Mouse (Mus musculus): Measurements from ENCODE around the gene Shisa7. TPM values are rescaled to one million over a fixed set of nuclear protein-coding genes. Genes with fewer than 3 reads are reported as not detected.
"Not testable (repeated sequence)": the region's sequence is repeated elsewhere in the genome, so short reads cannot be mapped to it uniquely, and the experiment has no call there.

Gene Shisa7
- polyA plus RNA-seq, 1 experiment: 14.1 TPM

GRCm38 (mm10) chr7:4830476-4830875 lies 14.0 kb downstream of the Shisa7 start:
- DNase-seq: no peak
- no peak overlapping the region for H3K27ac ChIP-seq (ENCODE audit: insufficient read depth, low read depth, low read length)
- TF ChIP-seq CTCF (conservative IDR thresholded peaks at IDR 0.05; ENCODE audit: insufficient read depth, insufficient read length, low read depth, low read length) (no peak), POLR2A (IDR thresholded peaks at IDR 0.05; ENCODE audit: low read depth, low read length) (no peak)
- no peaks in the 10 kb centered on the region for H3K36me3 ChIP-seq (ENCODE audit: control insufficient read depth, insufficient read depth, low read length)
- no peaks in the 10 kb centered on the region for H3K4me1 ChIP-seq (ENCODE audit: control insufficient read depth, insufficient read depth, low read length)
- 20% methylated on average over 12 of the region's 12 CpGs for WGBS
- no peaks in the 10 kb centered on the region for H3K27me3 ChIP-seq (replicated peaks; ENCODE audit: control insufficient read depth, insufficient read depth, low read length)
- H3K4me3 ChIP-seq (ENCODE audit: insufficient read depth, low read depth, low read length): no peak overlapping the region

GRCm38 (mm10) chr7:4825365-4825764 lies 19.1 kb downstream of the Shisa7 start:
- Histone ChIP-seq H3K27ac (ENCODE audit: insufficient read depth, low read depth, low read length) (no peak overlapping the region), H3K4me1 (ENCODE audit: control insufficient read depth, insufficient read depth, low read length) (peaks cover 3% of the 10 kb centered on the region; the same call in 1 of the 2 replicates), H3K4me3 (ENCODE audit: insufficient read depth, low read depth, low read length) (no peak overlapping the region), H3K36me3 (ENCODE audit: control insufficient read depth, insufficient read depth, low read length) (no peaks in the 10 kb centered on the region), H3K27me3 (replicated peaks; ENCODE audit: control insufficient read depth, insufficient read depth, low read length) (no peaks in the 10 kb centered on the region)
- no peak for DNase-seq
- 57% methylated on average over 4 of the region's 4 CpGs for WGBS
- TF ChIP-seq POLR2A (IDR thresholded peaks at IDR 0.05; ENCODE audit: low read depth, low read length): no peak
- TF ChIP-seq CTCF (conservative IDR thresholded peaks at IDR 0.05; ENCODE audit: insufficient read depth, insufficient read length, low read depth, low read length): no peak

GRCm38 (mm10) chr7:4822162-4822907 lies 22.2 kb downstream of the Shisa7 start:
- H3K4me1 ChIP-seq (ENCODE audit: control insufficient read depth, insufficient read depth, low read length): peaks cover 3% of the 10 kb centered on the region; the same call in 1 of the 2 replicates
- no peaks in the 10 kb centered on the region for H3K27me3 ChIP-seq (replicated peaks; ENCODE audit: control insufficient read depth, insufficient read depth, low read length)
- H3K36me3 ChIP-seq (ENCODE audit: control insufficient read depth, insufficient read depth, low read length): no peaks in the 10 kb centered on the region
- peak overlapping the region; percentile 25; the same call in 1 of the 2 replicates for H3K27ac ChIP-seq (ENCODE audit: insufficient read depth, low read depth, low read length)
- peak; percentile 41 for DNase-seq
- TF ChIP-seq POLR2A (IDR thresholded peaks at IDR 0.05; ENCODE audit: low read depth, low read length): no peak
- no peak for TF ChIP-seq CTCF (conservative IDR thresholded peaks at IDR 0.05; ENCODE audit: insufficient read depth, insufficient read length, low read depth, low read length)
- no peak overlapping the region for H3K4me3 ChIP-seq (ENCODE audit: insufficient read depth, low read depth, low read length)
- 50% methylated on average over 6 of the region's 6 CpGs for WGBS

- no peak for DNase-seq
- Histone ChIP-seq H3K4me1 (ENCODE audit: control insufficient read depth, insufficient read depth, low read length) (peaks cover 3% of the 10 kb centered on the region; the same call in 1 of the 2 replicates), H3K4me3 (ENCODE audit: insufficient read depth, low read depth, low read length) (no peak overlapping the region), H3K36me3 (ENCODE audit: control insufficient read depth, insufficient read depth, low read length) (no peaks in the 10 kb centered on the region), H3K27me3 (replicated peaks; ENCODE audit: control insufficient read depth, insufficient read depth, low read length) (no peaks in the 10 kb centered on the region), H3K27ac (ENCODE audit: insufficient read depth, low read depth, low read length) (no peak overlapping the region)
- 89% methylated on average over 4 of the region's 4 CpGs for WGBS
- TF ChIP-seq POLR2A (IDR thresholded peaks at IDR 0.05; ENCODE audit: low read depth, low read length) (no peak), CTCF (conservative IDR thresholded peaks at IDR 0.05; ENCODE audit: insufficient read depth, insufficient read length, low read depth, low read length) (no peak)
Observed at GRCm38 (mm10) chr7:4821690-4822089, 22.8 kb downstream of the Shisa7 start.

GRCm38 (mm10) chr7:4820925-4821324 lies 23.6 kb downstream of the Shisa7 start:
- not testable (repeated sequence) for H3K4me3 ChIP-seq (ENCODE audit: insufficient read depth, low read depth, low read length); H3K36me3 ChIP-seq (ENCODE audit: control insufficient read depth, insufficient read depth, low read length); H3K27ac ChIP-seq (ENCODE audit: insufficient read depth, low read depth, low read length); H3K27me3 ChIP-seq (replicated peaks; ENCODE audit: control insufficient read depth, insufficient read depth, low read length); H3K4me1 ChIP-seq (ENCODE audit: control insufficient read depth, insufficient read depth, low read length); DNase-seq
- WGBS: 93% methylated on average over 7 of the region's 7 CpGs

GRCm38 (mm10) chr7:4816559-4816958 lies 27.9 kb downstream of the Shisa7 start:
- TF ChIP-seq POLR2A (IDR thresholded peaks at IDR 0.05; ENCODE audit: low read depth, low read length) (no peak), CTCF (conservative IDR thresholded peaks at IDR 0.05; ENCODE audit: insufficient read depth, insufficient read length, low read depth, low read length) (no peak)
- no peak overlapping the region for H3K27ac ChIP-seq (ENCODE audit: insufficient read depth, low read depth, low read length)
- H3K36me3 ChIP-seq (ENCODE audit: control insufficient read depth, insufficient read depth, low read length): no peaks in the 10 kb centered on the region
- H3K4me1 ChIP-seq (ENCODE audit: control insufficient read depth, insufficient read depth, low read length): peaks cover 4% of the 10 kb centered on the region; the same call in 1 of the 2 replicates
- H3K27me3 ChIP-seq (replicated peaks; ENCODE audit: control insufficient read depth, insufficient read depth, low read length): no peaks in the 10 kb centered on the region
- no peak overlapping the region for H3K4me3 ChIP-seq (ENCODE audit: insufficient read depth, low read depth, low read length)
- no peak for DNase-seq

GRCm38 (mm10) chr7:4813105-4813791 lies 31.2 kb downstream of the Shisa7 start:
- no peaks in the 10 kb centered on the region for H3K27me3 ChIP-seq (replicated peaks; ENCODE audit: control insufficient read depth, insufficient read depth, low read length)
- no peak for DNase-seq
- H3K36me3 ChIP-seq (ENCODE audit: control insufficient read depth, insufficient read depth, low read length): no peaks in the 10 kb centered on the region; the same call in 1 of the 2 replicates
- TF ChIP-seq CTCF (conservative IDR thresholded peaks at IDR 0.05; ENCODE audit: insufficient read depth, insufficient read length, low read depth, low read length) (no peak), POLR2A (IDR thresholded peaks at IDR 0.05; ENCODE audit: low read depth, low read length) (no peak)
- WGBS: 18% methylated on average over 8 of the region's 8 CpGs
- peak overlapping the region; percentile 83 for H3K4me3 ChIP-seq (ENCODE audit: insufficient read depth, low read depth, low read length)
- peaks cover 6% of the 10 kb centered on the region; the same call in 1 of the 2 replicates for H3K4me1 ChIP-seq (ENCODE audit: control insufficient read depth, insufficient read depth, low read length)
- H3K27ac ChIP-seq (ENCODE audit: insufficient read depth, low read depth, low read length): peak overlapping the region; percentile 98

All from kidney, adult 2 months (tissue).